Mouse (Mus musculus): Measurements from ENCODE around the gene Gm10198.

GRCm38 (mm10) chr13:111601383-111601782, 8.8 kb downstream of the Gm10198 start:
- TF ChIP-seq POLR2A (IDR thresholded peaks at IDR 0.05; ENCODE audit: borderline replicate concordance, extremely low read depth, insufficient read depth, insufficient read length, poor library complexity, severe bottlenecking) (no peak), CTCF (IDR thresholded peaks at IDR 0.05; ENCODE audit: borderline replicate concordance, extremely low read depth, insufficient read depth, insufficient read length) (no peak)

All from brain, embryonic 14.5 days (tissue).